Mouse (Mus musculus): ENCODE results near the gene Gfy. TPM values are rescaled to one million over a fixed set of nuclear protein-coding genes. Genes with fewer than 3 reads are reported as not detected.

Gene Gfy
- total and polyA plus RNA-seq, 2 experiments from 2014 or later, result not detected

DNA sequence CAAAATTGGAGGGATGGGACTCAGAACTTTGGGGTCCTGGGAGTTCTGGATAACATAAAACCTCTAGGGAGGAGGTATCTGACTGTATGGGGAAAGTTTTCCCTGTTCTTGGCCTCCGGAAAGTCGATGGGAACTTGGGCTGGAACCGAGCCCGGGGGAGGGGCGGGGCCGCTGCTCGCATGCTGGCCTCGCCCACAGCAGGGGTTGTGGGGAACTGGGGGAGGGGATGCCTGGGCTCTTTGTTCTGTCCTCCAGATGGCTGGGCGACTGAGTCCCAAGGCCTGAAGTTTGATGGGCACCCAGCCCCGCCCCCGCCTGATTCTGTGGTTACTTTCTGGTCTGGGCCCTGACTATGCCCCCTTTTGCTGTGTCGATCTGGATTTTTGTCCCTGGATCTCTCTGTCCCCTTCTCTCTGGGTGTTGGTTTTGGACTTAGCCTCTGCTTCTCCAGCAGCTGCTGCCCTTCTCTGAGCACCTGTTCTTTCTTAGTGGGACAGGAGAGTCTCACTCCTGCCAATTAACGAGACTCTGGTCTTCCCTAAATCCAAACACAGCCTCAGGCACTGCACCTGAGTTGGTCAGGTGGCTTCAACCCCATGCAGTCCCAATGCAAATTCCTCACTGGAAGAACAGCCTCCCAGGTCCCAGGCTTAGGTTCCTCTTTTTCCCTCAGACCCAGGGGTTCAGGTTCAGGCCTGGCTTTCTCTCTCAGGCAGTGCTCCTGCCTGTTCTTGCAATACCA is 37.2 kb upstream of the Gfy start:
- under 1% methylated on average over 13 of the region's 13 CpGs for WGBS
- H3K27ac ChIP-seq (ENCODE audit: low read depth), result peak overlapping the region; percentile 79
- TF ChIP-seq EP300 (IDR thresholded peaks at IDR 0.05; ENCODE audit: low read depth), result no peak
- TF ChIP-seq CTCF (IDR thresholded peaks at IDR 0.05; ENCODE audit: low read depth), result no peak
- DNase-seq (ENCODE audit: low spot score) (peak; percentile 74), ATAC-seq (ENCODE audit: insufficient read depth, low read depth) (peak; percentile 76)
- H3K4me3 ChIP-seq (ENCODE audit: low read depth, low read length), result peak overlapping the region; percentile 69
- H3K27me3 ChIP-seq (ENCODE audit: control insufficient read depth, insufficient read depth, low read length), result peaks cover 8% of the 10 kb centered on the region; the same call in 1 of the 2 replicates
- peak overlapping the region; percentile 88 for H3K4me2 ChIP-seq (ENCODE audit: low read depth, low read length)
- peaks cover 25% of the 10 kb centered on the region for H3K36me3 ChIP-seq (replicated peaks; ENCODE audit: control insufficient read depth, insufficient read depth, low read length)
- peak overlapping the region; percentile 83 for H3K9ac ChIP-seq (replicated peaks; ENCODE audit: low read depth, low read length)
- no peaks in the 10 kb centered on the region for H3K4me1 ChIP-seq (ENCODE audit: control insufficient read depth, insufficient read depth)
- no peaks in the 10 kb centered on the region for H3K9me3 ChIP-seq (replicated peaks; ENCODE audit: control insufficient read depth, low read length)

DNA sequence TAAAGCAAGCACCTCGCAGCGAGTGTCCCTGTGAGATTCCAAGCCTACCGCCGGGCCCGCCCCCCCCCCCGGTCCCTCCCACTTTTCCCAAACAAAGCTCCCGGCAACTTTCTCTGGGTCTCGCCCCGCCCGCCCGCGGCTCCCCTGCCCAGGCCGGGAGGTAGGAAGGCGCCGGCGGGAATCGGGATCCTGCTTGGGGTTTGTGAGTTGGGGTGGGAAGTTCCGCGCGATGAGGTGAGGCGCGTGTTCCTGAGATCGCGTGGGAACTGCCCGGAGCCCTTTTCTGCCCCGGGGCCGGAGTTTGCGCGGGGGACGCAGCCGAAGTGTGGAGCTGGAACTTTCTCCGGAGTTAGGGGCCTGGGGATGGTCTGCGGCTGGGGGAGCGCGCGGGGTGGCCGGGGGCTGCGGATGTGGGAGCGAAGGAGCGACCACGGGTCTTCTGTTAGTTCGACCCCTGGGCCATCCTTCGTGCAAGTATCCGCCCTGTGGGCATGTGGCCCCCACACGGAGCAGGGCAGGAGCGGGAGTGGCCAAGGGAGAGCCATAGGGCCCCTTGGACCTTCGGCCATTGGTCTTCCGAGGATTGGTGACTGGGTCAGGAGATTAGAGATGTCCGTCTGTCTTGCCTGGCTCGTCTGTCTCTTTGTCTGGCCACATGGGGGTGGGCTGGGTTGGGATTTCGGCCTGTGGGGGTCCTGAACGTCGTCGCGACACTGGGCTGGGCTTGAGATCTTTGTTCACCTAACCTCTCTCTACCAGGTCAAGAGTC is 36.5 kb upstream of the Gfy start, which contains the start of gene Tead2:
TSS of gene Tead2 (plus strand) at position 81 of the 769 bp plus-strand sequence.
- Histone ChIP-seq H3K4me2 (ENCODE audit: low read depth, low read length) (peak within 1 kb of the TSS; percentile 88), H3K27ac (ENCODE audit: low read depth) (peak within 1 kb of the TSS; percentile 79), H3K9ac (replicated peaks; ENCODE audit: low read depth, low read length) (peak within 1 kb of the TSS; percentile 83), H3K4me3 (ENCODE audit: low read depth, low read length) (peak within 1 kb of the TSS; percentile 69), H3K27me3 (ENCODE audit: control insufficient read depth, insufficient read depth, low read length) (peaks cover 15% of the 10 kb centered on the region), H3K36me3 (replicated peaks; ENCODE audit: control insufficient read depth, insufficient read depth, low read length) (peaks cover 18% of the 10 kb centered on the region), H3K4me1 (ENCODE audit: control insufficient read depth, insufficient read depth) (no peaks in the 10 kb centered on the region), H3K9me3 (replicated peaks; ENCODE audit: control insufficient read depth, low read length) (no peaks in the 10 kb centered on the region)
- ATAC-seq (ENCODE audit: insufficient read depth, low read depth) (peak; percentile 62), DNase-seq (ENCODE audit: low spot score) (peak; percentile 42)
- no peak for TF ChIP-seq CTCF (IDR thresholded peaks at IDR 0.05; ENCODE audit: low read depth)
- no peak for TF ChIP-seq EP300 (IDR thresholded peaks at IDR 0.05; ENCODE audit: low read depth)
- WGBS, result 2% methylated on average over 54 of the region's 55 CpGs

DNA sequence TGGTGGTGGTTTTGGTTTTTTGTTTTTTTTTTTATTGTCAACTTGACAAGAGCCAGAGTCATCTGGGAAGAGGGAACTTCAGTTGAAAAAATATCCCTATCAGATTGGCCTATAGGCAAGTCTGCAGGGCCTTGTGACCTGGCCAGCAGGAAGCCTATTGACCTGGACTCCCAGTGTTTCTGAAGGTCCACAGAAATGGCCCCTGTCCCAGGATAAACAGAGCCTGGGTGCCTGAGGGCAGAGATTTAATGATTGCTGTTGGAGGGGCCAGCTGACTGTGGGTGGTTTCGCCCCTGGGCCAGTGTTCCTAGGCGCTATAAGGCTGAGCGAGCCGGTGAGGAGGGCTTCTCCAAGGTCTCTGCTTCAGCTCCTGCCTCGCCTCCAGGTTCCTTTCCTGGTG is 34.3 kb upstream of the Gfy start:
- ATAC-seq (ENCODE audit: insufficient read depth, low read depth), result no peak
- no peak for TF ChIP-seq EP300 (IDR thresholded peaks at IDR 0.05; ENCODE audit: low read depth)
- no peak for TF ChIP-seq CTCF (IDR thresholded peaks at IDR 0.05; ENCODE audit: low read depth)
- Histone ChIP-seq H3K4me3 (ENCODE audit: low read depth, low read length) (no peak overlapping the region), H3K4me1 (ENCODE audit: control insufficient read depth, insufficient read depth) (no peaks in the 10 kb centered on the region), H3K36me3 (replicated peaks; ENCODE audit: control insufficient read depth, insufficient read depth, low read length) (peaks cover 9% of the 10 kb centered on the region), H3K4me2 (ENCODE audit: low read depth, low read length) (no peak overlapping the region), H3K27ac (ENCODE audit: low read depth) (no peak overlapping the region), H3K9ac (replicated peaks; ENCODE audit: low read depth, low read length) (no peak overlapping the region), H3K27me3 (ENCODE audit: control insufficient read depth, insufficient read depth, low read length) (peaks cover 24% of the 10 kb centered on the region), H3K9me3 (replicated peaks; ENCODE audit: control insufficient read depth, low read length) (no peaks in the 10 kb centered on the region)
- DNase-seq (ENCODE audit: low spot score), result no peak
- 80% methylated on average over 5 of the region's 5 CpGs for WGBS

DNA sequence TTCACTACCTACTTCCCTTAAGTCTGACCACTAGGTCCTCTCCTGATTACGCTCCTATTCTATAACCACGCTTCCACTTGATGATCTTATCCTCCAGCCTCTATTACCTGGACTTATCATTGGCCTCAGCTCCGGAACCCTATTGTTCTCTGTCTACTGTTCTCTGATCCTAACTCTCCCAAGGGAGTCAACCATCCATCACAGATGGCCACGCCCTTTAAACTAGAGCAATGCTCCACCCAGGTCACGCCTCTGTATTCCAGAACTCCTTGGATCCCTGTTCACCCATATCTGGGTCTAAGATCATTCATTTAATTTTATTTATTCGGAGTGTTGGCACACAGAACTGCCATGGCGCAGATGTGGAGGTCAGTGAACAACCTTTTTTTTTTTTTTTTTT is 33.0 kb upstream of the Gfy start:
- Histone ChIP-seq H3K27ac (ENCODE audit: low read depth) (no peak overlapping the region), H3K4me2 (ENCODE audit: low read depth, low read length) (no peak overlapping the region), H3K36me3 (replicated peaks; ENCODE audit: control insufficient read depth, insufficient read depth, low read length) (no peaks in the 10 kb centered on the region), H3K4me3 (ENCODE audit: low read depth, low read length) (no peak overlapping the region), H3K4me1 (ENCODE audit: control insufficient read depth, insufficient read depth) (no peaks in the 10 kb centered on the region), H3K27me3 (ENCODE audit: control insufficient read depth, insufficient read depth, low read length) (peaks cover 24% of the 10 kb centered on the region), H3K9ac (replicated peaks; ENCODE audit: low read depth, low read length) (no peak overlapping the region), H3K9me3 (replicated peaks; ENCODE audit: control insufficient read depth, low read length) (no peaks in the 10 kb centered on the region)
- WGBS, result 73% methylated on average over 7 of the region's 7 CpGs
- DNase-seq (ENCODE audit: low spot score) (no peak), ATAC-seq (ENCODE audit: insufficient read depth, low read depth) (no peak)
- TF ChIP-seq CTCF (IDR thresholded peaks at IDR 0.05; ENCODE audit: low read depth) (no peak), EP300 (IDR thresholded peaks at IDR 0.05; ENCODE audit: low read depth) (no peak)

DNA sequence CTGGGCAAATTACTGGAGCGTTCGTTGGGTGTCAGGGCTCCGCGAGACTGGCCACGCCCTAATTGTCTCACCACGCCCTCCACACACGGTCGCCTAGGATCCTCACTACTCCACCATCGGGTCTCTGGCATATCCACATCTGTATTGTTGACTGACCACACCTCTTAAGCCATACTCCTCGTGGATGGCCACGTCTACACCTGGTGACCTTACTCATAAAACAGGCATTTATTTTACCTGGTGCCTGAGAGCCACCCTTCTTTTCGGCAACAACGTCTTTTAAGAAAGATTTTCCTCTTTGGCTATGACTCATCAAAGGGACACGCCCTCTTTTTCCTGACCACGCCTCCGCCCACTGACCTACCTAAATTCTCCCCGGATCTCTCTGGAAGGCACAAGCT is 32.5 kb upstream of the Gfy start, which contains the start of gene Dkkl1:
TSS of gene Dkkl1 (minus strand) at position 297 of the 401 bp plus-strand sequence.
- H3K4me3 ChIP-seq (ENCODE audit: low read depth, low read length), result no peak within 1 kb of the TSS
- TF ChIP-seq EP300 (IDR thresholded peaks at IDR 0.05; ENCODE audit: low read depth) (no peak), CTCF (IDR thresholded peaks at IDR 0.05; ENCODE audit: low read depth) (no peak)
- WGBS, result 5% methylated on average over 17 of the region's 17 CpGs
- H3K36me3 ChIP-seq (replicated peaks; ENCODE audit: control insufficient read depth, insufficient read depth, low read length), result no peaks in the 10 kb centered on the region
- H3K27ac ChIP-seq (ENCODE audit: low read depth), result no peak within 1 kb of the TSS
- no peak for DNase-seq (ENCODE audit: low spot score)
- no peaks in the 10 kb centered on the region for H3K9me3 ChIP-seq (replicated peaks; ENCODE audit: control insufficient read depth, low read length)
- H3K9ac ChIP-seq (replicated peaks; ENCODE audit: low read depth, low read length), result no peak within 1 kb of the TSS
- no peaks in the 10 kb centered on the region for H3K4me1 ChIP-seq (ENCODE audit: control insufficient read depth, insufficient read depth)
- H3K4me2 ChIP-seq (ENCODE audit: low read depth, low read length), result peak within 1 kb of the TSS; percentile 26; the same call in 1 of the 2 replicates
- peaks cover 24% of the 10 kb centered on the region for H3K27me3 ChIP-seq (ENCODE audit: control insufficient read depth, insufficient read depth, low read length)
- no peak for ATAC-seq (ENCODE audit: insufficient read depth, low read depth)

All from heart, postnatal 0 days (tissue).